Mouse (Mus musculus): Measurements from ENCODE around the gene Gart.
A peak's percentile ranks its signal among the peaks of the same experiment; 100 is the strongest.

Gene Gart

DNA sequence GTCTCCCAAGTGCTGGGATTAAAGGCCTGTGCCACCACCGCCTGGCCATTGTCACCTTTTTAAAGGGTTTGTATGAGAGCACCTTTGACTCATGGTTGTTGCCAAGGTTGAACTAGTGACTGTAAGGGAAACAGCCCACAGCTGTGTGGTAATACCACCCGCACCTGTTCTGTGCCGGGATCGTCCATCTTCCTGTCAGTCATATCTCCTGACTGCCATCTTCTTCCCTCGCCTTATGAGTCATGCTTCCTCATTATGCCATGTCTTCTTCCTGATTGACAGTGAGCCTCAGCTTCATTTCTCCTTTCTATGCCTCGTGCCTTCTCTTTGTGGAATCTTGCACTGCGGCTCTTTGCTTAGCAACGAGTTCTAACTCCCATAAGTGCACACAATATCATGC, 39.8 kb downstream of the Gart start:
- no peak for DNase-seq (ENCODE audit: low spot score)

DNA sequence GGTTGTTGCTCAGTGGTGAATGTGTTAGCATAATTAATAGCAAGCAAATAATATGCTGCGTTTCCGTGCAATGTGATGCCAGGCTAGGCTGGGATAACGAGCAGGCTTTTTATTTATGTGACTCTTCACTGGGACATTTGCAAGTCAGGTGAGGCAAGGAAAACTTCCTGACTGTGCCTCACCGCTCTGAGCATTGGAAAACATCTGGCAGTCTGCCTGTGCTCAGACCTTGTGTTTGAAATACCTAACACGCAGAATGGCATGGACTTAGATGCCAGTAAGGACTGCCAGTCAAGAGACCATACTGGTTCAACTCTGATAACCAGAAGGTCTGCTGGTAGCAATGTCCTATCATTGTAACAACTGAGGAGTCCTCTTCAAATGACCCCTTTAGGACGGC, 41.6 kb downstream of the Gart start:
- DNase-seq (ENCODE audit: low spot score): no peak

- no peak for DNase-seq (ENCODE audit: low spot score)
These were observed 45.1 kb downstream of the Gart start for GRCm38 (mm10) chr16:91601693-91602092.

DNA sequence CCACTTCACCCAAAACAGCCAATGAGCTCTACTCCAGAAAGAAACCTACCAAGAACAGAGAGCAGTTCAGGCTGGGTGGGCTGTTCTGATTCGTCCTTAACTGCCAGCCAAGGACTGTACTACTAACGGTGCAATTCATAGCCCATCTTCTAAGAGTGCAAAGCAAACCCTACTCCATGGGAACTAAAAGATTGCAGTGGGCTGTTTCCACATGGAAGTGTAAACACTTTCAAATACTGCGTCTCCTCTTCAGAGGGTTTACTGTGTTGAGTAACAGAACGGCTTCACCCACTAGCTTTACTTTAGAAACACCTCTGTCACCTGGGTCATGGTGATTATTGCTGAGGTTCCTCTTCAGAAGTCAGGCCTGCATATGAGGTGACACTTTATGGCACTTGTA, 45.7 kb downstream of the Gart start:
- no peak for DNase-seq (ENCODE audit: low spot score)

DNA sequence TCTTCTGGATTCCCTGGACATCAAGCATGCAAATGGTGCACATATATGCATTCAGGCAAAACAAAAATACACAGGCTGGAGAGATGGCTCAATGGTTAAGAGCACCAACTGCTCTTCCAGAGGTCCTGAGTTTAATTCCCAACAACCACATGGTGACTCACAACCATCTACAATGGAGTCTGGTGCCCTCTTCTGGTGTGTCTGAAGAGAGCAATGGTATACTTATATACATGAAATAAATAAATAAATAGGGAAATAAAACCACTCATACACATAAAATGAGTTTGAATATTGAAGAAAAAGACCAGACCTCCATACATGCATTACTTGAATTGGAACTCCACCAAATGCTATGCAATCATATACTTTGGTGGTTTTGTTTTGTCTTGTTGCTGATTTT, 47.5 kb downstream of the Gart start:
- DNase-seq (ENCODE audit: low spot score): no peak

GRCm38 (mm10) chr16:91597672-91598010, 49.1 kb downstream of the Gart start, which contains the start of gene Tmem50b:
Gene Tmem50b (minus strand): TSS chr16:91597800.
- DNase-seq (ENCODE audit: low spot score): peak; percentile 97

GRCm38 (mm10) chr16:91596779-91597671, 49.7 kb downstream of the Gart start:
- peak; percentile 26 for DNase-seq (ENCODE audit: low spot score)

GRCm38 (mm10) chr16:91596397-91596778, 50.4 kb downstream of the Gart start:
- no peak for DNase-seq (ENCODE audit: low spot score)

GRCm38 (mm10) chr16:91595076-91595475, 51.7 kb downstream of the Gart start:
- no peak for DNase-seq (ENCODE audit: low spot score)

DNA sequence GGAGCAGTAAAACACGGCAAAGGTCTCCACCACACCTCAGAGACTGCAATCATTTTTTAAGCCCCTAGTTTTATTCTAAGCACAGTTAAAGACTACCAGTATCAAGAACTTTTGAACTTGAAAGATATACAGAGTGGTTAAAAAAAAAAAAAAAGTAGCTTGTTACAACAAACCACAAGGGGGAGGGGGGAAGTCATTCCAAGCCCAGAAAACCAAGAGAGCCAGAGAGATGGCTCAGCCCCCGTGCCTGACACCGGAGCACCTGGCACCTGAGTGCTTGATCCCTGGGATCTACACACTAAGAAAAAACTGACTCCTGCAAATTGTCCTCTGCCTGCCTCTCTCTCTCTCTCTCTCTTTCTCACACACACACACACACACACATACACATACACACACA, 53.5 kb downstream of the Gart start:
- DNase-seq (ENCODE audit: low spot score): no peak

DNA sequence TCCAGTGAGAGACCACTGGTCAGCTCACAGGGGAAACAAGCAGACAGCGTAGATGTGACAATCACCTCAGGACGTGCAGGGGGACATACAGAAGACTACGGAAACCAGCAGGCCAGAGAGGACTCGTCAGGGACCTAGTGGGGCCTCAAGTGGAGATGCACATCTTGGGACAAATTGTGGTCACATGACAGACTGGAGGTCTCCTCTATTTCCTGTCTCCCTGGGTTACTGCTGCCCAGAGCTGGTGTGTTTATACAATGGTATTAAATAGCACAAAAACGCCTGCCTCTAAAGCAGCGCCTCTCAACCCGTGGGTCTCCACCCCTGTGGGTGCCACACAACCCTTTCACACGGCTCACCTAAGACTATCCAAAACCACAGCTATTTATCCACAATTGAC, 54.6 kb downstream of the Gart start:
- no peak for DNase-seq (ENCODE audit: low spot score)

GRCm38 (mm10) chr16:91588703-91589102, 58.0 kb downstream of the Gart start:
- DNase-seq (ENCODE audit: low spot score): no peak

DNA sequence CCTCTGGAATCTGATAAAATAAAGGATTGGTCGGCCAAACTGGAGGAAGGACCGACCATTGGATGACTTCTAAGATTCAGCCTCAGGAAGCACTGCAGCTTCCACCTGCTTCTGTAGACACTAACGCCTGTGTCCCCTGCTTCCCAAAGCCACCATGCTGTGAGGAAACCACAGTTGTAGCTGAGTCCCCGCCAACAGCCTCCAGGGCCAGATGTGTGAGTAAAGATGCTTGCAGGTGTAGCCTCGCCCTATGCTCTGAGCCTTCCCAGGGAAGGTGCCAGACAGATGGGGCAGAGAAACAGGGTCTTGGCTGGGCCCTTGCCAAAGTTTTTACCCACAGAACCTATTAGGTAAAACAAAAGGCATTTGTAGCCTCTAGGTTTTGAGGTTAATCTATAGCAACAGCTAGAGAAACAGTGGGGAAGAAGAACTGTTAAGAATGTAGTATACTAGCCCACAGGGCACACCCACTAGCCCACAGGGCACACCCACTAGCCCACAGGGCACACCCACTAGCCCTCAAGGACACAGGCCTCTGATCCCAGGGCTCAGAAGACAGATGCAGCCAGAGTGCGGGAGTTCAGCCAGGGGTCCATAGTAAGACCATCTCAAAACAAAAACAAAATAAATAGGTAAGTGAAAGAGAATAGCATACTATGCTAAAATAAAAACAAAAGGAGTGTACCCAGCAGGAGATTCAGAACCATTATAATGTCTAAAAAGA, 58.9 kb downstream of the Gart start:
- DNase-seq (ENCODE audit: low spot score): no peak

DNA sequence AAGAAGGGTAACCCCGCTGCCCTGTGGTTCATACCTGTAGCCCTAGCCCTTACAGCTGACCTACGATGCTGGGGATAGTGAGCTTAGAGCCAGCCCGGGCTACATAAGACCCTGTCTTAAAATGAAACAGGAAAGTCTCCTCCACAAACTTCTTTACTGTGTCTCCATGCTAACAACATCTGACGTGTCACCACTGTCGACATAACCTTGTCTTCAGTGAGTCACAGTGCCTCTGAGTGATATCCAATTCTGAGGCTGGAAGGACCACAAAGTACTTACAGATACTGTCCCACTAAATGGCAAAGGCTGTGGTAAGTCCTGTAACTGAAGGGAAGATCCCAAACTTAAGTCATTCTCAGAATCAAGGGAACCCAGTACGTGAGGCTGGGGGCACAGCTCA, 60.5 kb downstream of the Gart start:
- no peak for DNase-seq (ENCODE audit: low spot score)

DNA sequence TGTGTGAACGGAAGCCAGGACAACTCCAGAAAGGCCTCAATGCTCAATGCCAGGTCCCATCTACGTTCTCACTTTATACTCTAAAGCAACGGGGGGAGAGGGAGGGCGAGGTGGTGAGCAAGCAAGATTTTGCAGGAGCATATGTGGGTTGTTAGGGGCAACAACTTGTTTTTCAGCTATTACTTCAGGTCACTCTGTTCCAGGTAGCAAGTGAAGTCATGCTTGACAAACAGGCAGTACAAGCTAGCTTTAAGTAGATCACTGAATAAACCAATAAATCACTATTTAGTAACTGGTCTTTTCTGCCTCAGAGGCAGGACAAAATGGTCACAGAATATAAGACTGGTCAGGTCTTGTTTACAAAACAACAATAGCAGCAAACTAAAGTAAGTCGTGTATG, 61.1 kb downstream of the Gart start:
- DNase-seq (ENCODE audit: low spot score): no peak

- no peak for DNase-seq (ENCODE audit: low spot score)
These were observed 64.4 kb downstream of the Gart start for GRCm38 (mm10) chr16:91582307-91582706.

- no peak for DNase-seq (ENCODE audit: low spot score)
These were observed 67.6 kb downstream of the Gart start for GRCm38 (mm10) chr16:91578980-91579720.

DNA sequence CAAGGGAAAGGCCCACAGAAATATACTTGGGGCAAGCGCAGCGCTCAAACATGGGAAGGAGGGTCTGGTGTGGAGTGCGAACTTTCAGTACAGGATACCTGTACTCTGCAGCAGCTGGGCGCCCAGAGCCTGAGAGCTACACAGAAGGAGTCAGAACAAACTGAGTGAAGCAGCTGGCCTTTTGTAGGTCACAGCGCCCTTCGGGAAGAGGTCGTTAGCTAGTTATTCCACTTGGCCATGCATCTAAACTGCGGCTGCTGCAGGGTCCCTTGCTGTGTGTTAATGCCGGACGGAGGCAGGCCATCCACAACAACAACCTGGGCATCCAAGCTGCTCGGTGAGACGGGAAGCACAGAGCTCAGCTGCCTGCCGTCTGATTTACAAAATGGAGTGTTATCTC, 71.6 kb downstream of the Gart start:
- DNase-seq (ENCODE audit: low spot score): no peak

Measured in ovary, adult 18-20 months (tissue).